ENCODE assay signal across 8 mouse cellular contexts in the genomic region with DNA sequence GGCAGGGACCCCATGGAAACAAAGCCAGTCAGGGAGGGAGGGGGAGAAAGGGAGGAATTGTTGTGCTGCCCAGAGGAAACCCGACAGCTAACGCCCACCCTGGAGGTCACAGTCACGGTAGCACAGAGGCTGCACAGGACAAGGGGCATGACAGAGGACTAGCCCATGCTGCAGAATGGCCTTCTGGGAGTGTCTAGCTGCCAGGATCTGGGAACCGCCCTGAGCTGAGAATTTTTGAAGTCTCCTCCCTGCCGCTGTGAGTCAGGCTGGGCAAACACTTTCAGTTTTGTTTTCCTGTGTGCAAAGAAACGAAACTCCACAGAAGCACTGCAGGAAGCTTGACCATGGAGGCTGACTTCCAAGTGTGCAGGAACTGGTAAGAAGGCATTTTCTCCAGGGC. TPM values are rescaled to one million over a fixed set of nuclear protein-coding genes. Genes with fewer than 3 reads are reported as not detected.
DNase-seq lines count a peak whose midpoint lies in the region; ATAC-seq and TF ChIP-seq lines count a peak whose summit lies in the region.

A gene (plus strand): TSS at position 296 of the 400 bp plus-strand sequence.

- H3K4me1 ChIP-seq in intestine, postnatal 0 days (replicated peaks; ENCODE audit: control insufficient read depth, insufficient read depth, low read length): no peaks in the 10 kb centered on the region
- peaks cover 2% of the 10 kb centered on the region for H3K4me1 ChIP-seq in lung, embryonic 16.5 days (replicated peaks; ENCODE audit: control insufficient read depth, insufficient read depth, low read length)

- no peaks in the 10 kb centered on the region for H3K27me3 ChIP-seq in intestine, postnatal 0 days (replicated peaks; ENCODE audit: control insufficient read depth, insufficient read depth, low read length)
- H3K27me3 ChIP-seq in lung, embryonic 16.5 days (ENCODE audit: control insufficient read depth, insufficient read depth, low read depth, low read length): no peaks in the 10 kb centered on the region

- H3K4me2 ChIP-seq in intestine, postnatal 0 days (replicated peaks; ENCODE audit: low read depth): peak within 1 kb of the TSS; percentile 70
- peak within 1 kb of the TSS; percentile 55 for H3K4me2 ChIP-seq in lung, embryonic 16.5 days (ENCODE audit: low read depth, low read length)

- H3K4me3 ChIP-seq in intestine, postnatal 0 days (ENCODE audit: low read depth, low read length): peak within 1 kb of the TSS; percentile 40
- H3K4me3 ChIP-seq in lung, embryonic 16.5 days (ENCODE audit: low read length): peak within 1 kb of the TSS; percentile 41

- intact Hi-C loops in left cerebral cortex, postnatal 25 days (cut with DNase I): no loop called here
- intact Hi-C loops in left cerebral cortex, postnatal 14 days (cut with DNase I): no loop called here

- DNase-seq in left cerebral cortex, postnatal 25 days (ENCODE audit: low spot score in 2 of 2): peak; percentile 12 to 37
- no peak for DNase-seq in left cerebral cortex, postnatal 14 days (ENCODE audit: low spot score in 2 of 2)
- peak; percentile 55 for DNase-seq in adrenal gland, postnatal 25 days
- DNase-seq in spleen, adult 12 weeks (ENCODE audit: low spot score): peak; percentile 22
- no peak for DNase-seq in cerebellum, adult 18-20 months

- no peak for TF ChIP-seq CTCF in intestine, postnatal 0 days (IDR thresholded peaks at IDR 0.05; ENCODE audit: low read depth)

- H3K9ac ChIP-seq in intestine, postnatal 0 days (ENCODE audit: low read depth, low read length): peak within 1 kb of the TSS; percentile 55
- peak within 1 kb of the TSS; percentile 49 for H3K9ac ChIP-seq in lung, embryonic 16.5 days (ENCODE audit: low read length)

- H3K27ac ChIP-seq in intestine, postnatal 0 days (ENCODE audit: low read depth, low read length): peak within 1 kb of the TSS; percentile 41; the same call in 1 of the 2 replicates
- peak within 1 kb of the TSS; percentile 56 for H3K27ac ChIP-seq in lung, embryonic 16.5 days (ENCODE audit: low read length)

- no peaks in the 10 kb centered on the region for H3K9me3 ChIP-seq in intestine, postnatal 0 days (ENCODE audit: control insufficient read depth)
- H3K9me3 ChIP-seq in lung, embryonic 16.5 days (ENCODE audit: control insufficient read depth, low read length): no peaks in the 10 kb centered on the region

- peaks cover 7% of the 10 kb centered on the region; the same call in 1 of the 2 replicates for H3K36me3 ChIP-seq in intestine, postnatal 0 days (ENCODE audit: control insufficient read depth, insufficient read depth)
- no peaks in the 10 kb centered on the region for H3K36me3 ChIP-seq in lung, embryonic 16.5 days (ENCODE audit: control insufficient read depth, insufficient read depth, low read length)

- ATAC-seq in granulocyte monocyte progenitor cell, adult 5-6 weeks (replicated peaks; ENCODE audit: poor library complexity, severe bottlenecking): peak; percentile 84
- ATAC-seq in intestine, postnatal 0 days: peak; percentile 80
- peak; percentile 96 for ATAC-seq in lung, embryonic 16.5 days (ENCODE audit: low read depth)

- 10% methylated on average over 6 of the region's 6 CpGs for WGBS in intestine, postnatal 0 days
- WGBS in lung, embryonic 16.5 days: 4% methylated on average over 6 of the region's 6 CpGs

RNA-seq across cellular contexts. Expression of the gene that starts here (rescaled TPM):
- total RNA-seq in left cerebral cortex, postnatal 25 days (2021): 1 to 10 TPM; 3.9 TPM
- total RNA-seq in left cerebral cortex, postnatal 14 days (2021): 1 to 10 TPM; 1.9 to 2.9 TPM
- total RNA-seq in adrenal gland, postnatal 25 days (2021): 23.7 and 28.4 TPM in 2 replicates
- total RNA-seq in granulocyte monocyte progenitor cell, adult 5-6 weeks (2014; fragmentation: Nextera tagmentation): 3.6 and 8.9 TPM in 2 replicates
- 2.0 and 11.7 TPM in 2 replicates for total RNA-seq in granulocyte monocyte progenitor cell, adult 5-6 weeks (2017)
- polyA plus RNA-seq in intestine, postnatal 0 days (2015; fragmentation: Nextera tagmentation; extraction: Ambion mirVana): 56.1 and 59.9 TPM in 2 replicates
- 7.3 and 7.4 TPM in 2 replicates for polyA plus RNA-seq in lung, embryonic 16.5 days (2015; fragmentation: Nextera tagmentation; extraction: Ambion mirVana)

Comparison
In these comparisons a context has a peak if more than half of its experiments do, and no peak if none do; other contexts are left out.
1. DNase-seq: peak in left cerebral cortex, postnatal 25 days (2 of 2), adrenal gland, postnatal 25 days (single experiment) and spleen, adult 12 weeks (single experiment); none in left cerebral cortex, postnatal 14 days (0 of 2) and cerebellum, adult 18-20 months (0 of 2).
2. Peak in every context shown above with its lines, with median percentiles within 50 percentile points of each other: ATAC-seq.